Mouse (Mus musculus): ENCODE data around the gene Kbtbd12. TPM values are rescaled to one million over a fixed set of nuclear protein-coding genes. Genes with fewer than 3 reads are reported as not detected.

Kbtbd12 gene
- polyA plus RNA-seq, 1 experiment from 2014 or later: not detected

- H3K36me3 ChIP-seq (replicated peaks; ENCODE audit: control insufficient read depth, insufficient read depth, low read depth, low read length): no peaks in the 10 kb centered on the region
- no peaks in the 10 kb centered on the region for H3K4me1 ChIP-seq (ENCODE audit: control insufficient read depth, insufficient read depth, low read length)
- no peak overlapping the region for H3K27ac ChIP-seq (replicated peaks; ENCODE audit: low read depth, low read length)
- ATAC-seq (replicated peaks; ENCODE audit: insufficient number of reproducible peaks, low FRiP score, low TSS enrichment, low read depth) (no peak), DNase-seq (ENCODE audit: low spot score) (no peak)
- H3K4me3 ChIP-seq (ENCODE audit: low read depth, low read length): no peak overlapping the region
- no peaks in the 10 kb centered on the region for H3K9me3 ChIP-seq (replicated peaks; ENCODE audit: control insufficient read depth, low read length)
- WGBS: 73% methylated on average over 3 of the region's 3 CpGs
- no peaks in the 10 kb centered on the region for H3K27me3 ChIP-seq (ENCODE audit: control insufficient read depth, insufficient read depth, low read length)
- H3K4me2 ChIP-seq (ENCODE audit: low read depth, low read length): no peak overlapping the region
- H3K9ac ChIP-seq (replicated peaks; ENCODE audit: low read length): no peak overlapping the region
Observed at GRCm38 (mm10) chr6:88544241-88544640, 93.5 kb downstream of the Kbtbd12 start.

- Histone ChIP-seq H3K27me3 (ENCODE audit: control insufficient read depth, insufficient read depth, low read length) (no peaks in the 10 kb centered on the region), H3K36me3 (replicated peaks; ENCODE audit: control insufficient read depth, insufficient read depth, low read depth, low read length) (no peaks in the 10 kb centered on the region), H3K4me1 (ENCODE audit: control insufficient read depth, insufficient read depth, low read length) (no peaks in the 10 kb centered on the region), H3K4me3 (ENCODE audit: low read depth, low read length) (no peak overlapping the region), H3K27ac (replicated peaks; ENCODE audit: low read depth, low read length) (no peak overlapping the region), H3K9me3 (replicated peaks; ENCODE audit: control insufficient read depth, low read length) (no peaks in the 10 kb centered on the region), H3K4me2 (ENCODE audit: low read depth, low read length) (no peak overlapping the region), H3K9ac (replicated peaks; ENCODE audit: low read length) (no peak overlapping the region)
- 61% methylated on average over 2 of the region's 2 CpGs for WGBS
- no peak for ATAC-seq (replicated peaks; ENCODE audit: insufficient number of reproducible peaks, low FRiP score, low TSS enrichment, low read depth)
- DNase-seq (ENCODE audit: low spot score): no peak
Observed at GRCm38 (mm10) chr6:88540093-88540755, 97.5 kb downstream of the Kbtbd12 start.

- Histone ChIP-seq H3K9me3 (replicated peaks; ENCODE audit: control insufficient read depth, low read length) (no peaks in the 10 kb centered on the region), H3K4me1 (ENCODE audit: control insufficient read depth, insufficient read depth, low read length) (no peaks in the 10 kb centered on the region), H3K4me2 (ENCODE audit: low read depth, low read length) (no peak overlapping the region), H3K9ac (replicated peaks; ENCODE audit: low read length) (no peak overlapping the region), H3K27me3 (ENCODE audit: control insufficient read depth, insufficient read depth, low read length) (no peaks in the 10 kb centered on the region), H3K4me3 (ENCODE audit: low read depth, low read length) (no peak overlapping the region), H3K27ac (replicated peaks; ENCODE audit: low read depth, low read length) (no peak overlapping the region), H3K36me3 (replicated peaks; ENCODE audit: control insufficient read depth, insufficient read depth, low read depth, low read length) (no peaks in the 10 kb centered on the region)
- DNase-seq (ENCODE audit: low spot score): no peak
- no peak for ATAC-seq (replicated peaks; ENCODE audit: insufficient number of reproducible peaks, low FRiP score, low TSS enrichment, low read depth)
Observed at GRCm38 (mm10) chr6:88530306-88530705, 107.4 kb downstream of the Kbtbd12 start.

- H3K4me2 ChIP-seq (ENCODE audit: low read depth, low read length): no peak overlapping the region
- 85% methylated on average over 4 of the region's 4 CpGs for WGBS
- no peaks in the 10 kb centered on the region for H3K4me1 ChIP-seq (ENCODE audit: control insufficient read depth, insufficient read depth, low read length)
- H3K36me3 ChIP-seq (replicated peaks; ENCODE audit: control insufficient read depth, insufficient read depth, low read depth, low read length): no peaks in the 10 kb centered on the region
- DNase-seq (ENCODE audit: low spot score): no peak
- no peak overlapping the region for H3K9ac ChIP-seq (replicated peaks; ENCODE audit: low read length)
- no peak for ATAC-seq (replicated peaks; ENCODE audit: insufficient number of reproducible peaks, low FRiP score, low TSS enrichment, low read depth)
- H3K4me3 ChIP-seq (ENCODE audit: low read depth, low read length): no peak overlapping the region
- no peaks in the 10 kb centered on the region for H3K27me3 ChIP-seq (ENCODE audit: control insufficient read depth, insufficient read depth, low read length)
- H3K27ac ChIP-seq (replicated peaks; ENCODE audit: low read depth, low read length): no peak overlapping the region
- no peaks in the 10 kb centered on the region for H3K9me3 ChIP-seq (replicated peaks; ENCODE audit: control insufficient read depth, low read length)
Observed at GRCm38 (mm10) chr6:88524056-88524455, 113.7 kb downstream of the Kbtbd12 start.

- H3K4me2 ChIP-seq (ENCODE audit: low read depth, low read length): no peak overlapping the region
- H3K27me3 ChIP-seq (ENCODE audit: control insufficient read depth, insufficient read depth, low read length): no peaks in the 10 kb centered on the region
- H3K36me3 ChIP-seq (replicated peaks; ENCODE audit: control insufficient read depth, insufficient read depth, low read depth, low read length): no peaks in the 10 kb centered on the region
- H3K9me3 ChIP-seq (replicated peaks; ENCODE audit: control insufficient read depth, low read length): no peaks in the 10 kb centered on the region
- ATAC-seq (replicated peaks; ENCODE audit: insufficient number of reproducible peaks, low FRiP score, low TSS enrichment, low read depth): no peak
- H3K4me3 ChIP-seq (ENCODE audit: low read depth, low read length): no peak overlapping the region
- 82% methylated on average over 3 of the region's 3 CpGs for WGBS
- no peak for DNase-seq (ENCODE audit: low spot score)
- no peak overlapping the region for H3K27ac ChIP-seq (replicated peaks; ENCODE audit: low read depth, low read length)
- no peaks in the 10 kb centered on the region for H3K4me1 ChIP-seq (ENCODE audit: control insufficient read depth, insufficient read depth, low read length)
- no peak overlapping the region for H3K9ac ChIP-seq (replicated peaks; ENCODE audit: low read length)
Observed at GRCm38 (mm10) chr6:88523451-88523850, 114.3 kb downstream of the Kbtbd12 start.

- H3K4me1 ChIP-seq (ENCODE audit: control insufficient read depth, insufficient read depth, low read length): no peaks in the 10 kb centered on the region
- no peak overlapping the region for H3K4me2 ChIP-seq (ENCODE audit: low read depth, low read length)
- no peak overlapping the region for H3K27ac ChIP-seq (replicated peaks; ENCODE audit: low read depth, low read length)
- DNase-seq (ENCODE audit: low spot score) (no peak), ATAC-seq (replicated peaks; ENCODE audit: insufficient number of reproducible peaks, low FRiP score, low TSS enrichment, low read depth) (no peak)
- no peaks in the 10 kb centered on the region for H3K27me3 ChIP-seq (ENCODE audit: control insufficient read depth, insufficient read depth, low read length)
- no peak overlapping the region for H3K9ac ChIP-seq (replicated peaks; ENCODE audit: low read length)
- no peaks in the 10 kb centered on the region for H3K36me3 ChIP-seq (replicated peaks; ENCODE audit: control insufficient read depth, insufficient read depth, low read depth, low read length)
- WGBS: 71% methylated on average over 3 of the region's 3 CpGs
- no peak overlapping the region for H3K4me3 ChIP-seq (ENCODE audit: low read depth, low read length)
- no peaks in the 10 kb centered on the region for H3K9me3 ChIP-seq (replicated peaks; ENCODE audit: control insufficient read depth, low read length)
Observed at GRCm38 (mm10) chr6:88523043-88523442, 114.7 kb downstream of the Kbtbd12 start.

GRCm38 (mm10) chr6:88522606-88523005, 115.1 kb downstream of the Kbtbd12 start:
- Histone ChIP-seq H3K4me3 (ENCODE audit: low read depth, low read length) (no peak overlapping the region), H3K4me1 (ENCODE audit: control insufficient read depth, insufficient read depth, low read length) (no peaks in the 10 kb centered on the region), H3K27me3 (ENCODE audit: control insufficient read depth, insufficient read depth, low read length) (no peaks in the 10 kb centered on the region), H3K9ac (replicated peaks; ENCODE audit: low read length) (no peak overlapping the region), H3K4me2 (ENCODE audit: low read depth, low read length) (no peak overlapping the region), H3K36me3 (replicated peaks; ENCODE audit: control insufficient read depth, insufficient read depth, low read depth, low read length) (no peaks in the 10 kb centered on the region), H3K27ac (replicated peaks; ENCODE audit: low read depth, low read length) (no peak overlapping the region), H3K9me3 (replicated peaks; ENCODE audit: control insufficient read depth, low read length) (no peaks in the 10 kb centered on the region)
- ATAC-seq (replicated peaks; ENCODE audit: insufficient number of reproducible peaks, low FRiP score, low TSS enrichment, low read depth) (no peak), DNase-seq (ENCODE audit: low spot score) (no peak)
- 72% methylated on average over 3 of the region's 3 CpGs for whole genome bisulfite sequencing

- H3K9me3 ChIP-seq (replicated peaks; ENCODE audit: control insufficient read depth, low read length): no peaks in the 10 kb centered on the region
- no peaks in the 10 kb centered on the region; the same call in 1 of the 2 replicates for H3K4me1 ChIP-seq (ENCODE audit: control insufficient read depth, insufficient read depth, low read length)
- WGBS: 85% methylated on average over 7 of the region's 7 CpGs
- no peaks in the 10 kb centered on the region for H3K36me3 ChIP-seq (replicated peaks; ENCODE audit: control insufficient read depth, insufficient read depth, low read depth, low read length)
- H3K27ac ChIP-seq (replicated peaks; ENCODE audit: low read depth, low read length): no peak overlapping the region
- H3K4me2 ChIP-seq (ENCODE audit: low read depth, low read length): no peak overlapping the region
- H3K27me3 ChIP-seq (ENCODE audit: control insufficient read depth, insufficient read depth, low read length): no peaks in the 10 kb centered on the region
- DNase-seq (ENCODE audit: low spot score) (no peak), ATAC-seq (replicated peaks; ENCODE audit: insufficient number of reproducible peaks, low FRiP score, low TSS enrichment, low read depth) (no peak)
- no peak overlapping the region for H3K4me3 ChIP-seq (ENCODE audit: low read depth, low read length)
- no peak overlapping the region for H3K9ac ChIP-seq (replicated peaks; ENCODE audit: low read length)
Observed at GRCm38 (mm10) chr6:88521821-88522220, 115.9 kb downstream of the Kbtbd12 start.
